ENCODE assay signal across 9 mouse cellular contexts in genomic region chr5:108000776-108001548, GRCm38 (mm10). TPM values are rescaled to one million over a fixed set of nuclear protein-coding genes. Genes with fewer than 3 reads are reported as not detected.
DNase-seq lines count a peak whose midpoint lies in the region; ATAC-seq and TF ChIP-seq lines count a peak whose summit lies in the region.
"Had no signal": no experiment of that assay in that cellular context is flagged by ENCODE, and none has a peak within 500 bp of the region (broad histone marks: within the 10 kb centered on the region; RNA-seq: fewer than 3 reads in every experiment).

No protein-coding gene starts in this region.

- WGBS in intestine, postnatal 0 days, result 16% methylated on average over 20 of the region's 20 CpGs
- WGBS in limb, embryonic 10.5 days, result 18% methylated on average over 20 of the region's 20 CpGs
- WGBS in midbrain, embryonic 11.5 days, result 21% methylated on average over 20 of the region's 20 CpGs

- intact Hi-C loops in heart, postnatal 25 days (cut with DNase I), result loop anchor here (2.0 kb wide), 1 partner anchor 14 kb away; the partner anchor contains the start of gene Fam69a
- intact Hi-C loops in gastrocnemius, postnatal 14 days (cut with DNase I; ENCODE audit: low total_unique reads), result loop anchor here (10.0 kb wide), 1 partner anchor 76 kb away; no protein-coding TSS in a partner anchor

- peak overlapping the region; percentile 28; the same call in 1 of the 2 replicates for H3K9ac ChIP-seq in intestine, postnatal 0 days (ENCODE audit: low read depth, low read length)
- H3K9ac ChIP-seq in midbrain, embryonic 11.5 days (ENCODE audit: low read length), result peak overlapping the region; percentile 73

- ATAC-seq in intestine, postnatal 0 days, result no peak; the same call in 1 of the 2 replicates
- peak; percentile 70; the same call in 1 of the 2 replicates for ATAC-seq in midbrain, embryonic 11.5 days (ENCODE audit: low FRiP score)
- ATAC-seq: Patski had no signal

- H3K4me3 ChIP-seq in cortical plate, adult 2 months (ENCODE audit: insufficient read depth, low read length), result peak overlapping the region; percentile 75
- H3K4me3 ChIP-seq in intestine, postnatal 0 days (ENCODE audit: low read depth, low read length), result peak overlapping the region; percentile 49
- H3K4me3 ChIP-seq in limb, embryonic 10.5 days, result peak overlapping the region; percentile 61
- peak overlapping the region; percentile 47 for H3K4me3 ChIP-seq in midbrain, embryonic 11.5 days (ENCODE audit: low read depth, low read length)

- TF ChIP-seq POLR2A in cortical plate, adult 2 months (IDR thresholded peaks at IDR 0.05; ENCODE audit: extremely low read depth, insufficient read depth, low read length), result peak; percentile 54

- no peaks in the 10 kb centered on the region for H3K36me3 ChIP-seq in intestine, postnatal 0 days (ENCODE audit: control insufficient read depth, insufficient read depth)
- no peaks in the 10 kb centered on the region for H3K36me3 ChIP-seq in limb, embryonic 10.5 days
- H3K36me3 ChIP-seq in midbrain, embryonic 11.5 days (ENCODE audit: control insufficient read depth, insufficient read depth, low read length), result no peaks in the 10 kb centered on the region

- DNase-seq in heart, adult 11 months, result peak; percentile 92
- DNase-seq in heart, postnatal 25 days (ENCODE audit: low spot score), result no peak
- peak; percentile 58 for DNase-seq in gastrocnemius, postnatal 14 days
- peak; percentile 59 for DNase-seq in limb, embryonic 10.5 days (ENCODE audit: low spot score)
- DNase-seq in midbrain, embryonic 11.5 days (ENCODE audit: low spot score, missing footprints), result peak; percentile 92
- DNase-seq in spleen, adult 12 weeks (ENCODE audit: low spot score), result peak; percentile 44

- H3K9me3 ChIP-seq in intestine, postnatal 0 days (ENCODE audit: control insufficient read depth), result no peaks in the 10 kb centered on the region
- H3K9me3 ChIP-seq in limb, embryonic 10.5 days (replicated peaks), result no peaks in the 10 kb centered on the region
- H3K9me3 ChIP-seq in midbrain, embryonic 11.5 days (ENCODE audit: control insufficient read depth, low read length), result no peaks in the 10 kb centered on the region

- no peaks in the 10 kb centered on the region for H3K27me3 ChIP-seq in intestine, postnatal 0 days (replicated peaks; ENCODE audit: control insufficient read depth, insufficient read depth, low read length)
- no peaks in the 10 kb centered on the region for H3K27me3 ChIP-seq in limb, embryonic 10.5 days (ENCODE audit: low read depth, poor library complexity, severe bottlenecking)
- H3K27me3 ChIP-seq in midbrain, embryonic 11.5 days (ENCODE audit: control insufficient read depth, insufficient read depth, low read length), result no peaks in the 10 kb centered on the region
- H3K27me3 ChIP-seq: Patski had no signal

- no peak for TF ChIP-seq CTCF in cortical plate, adult 2 months (IDR thresholded peaks at IDR 0.05; ENCODE audit: extremely low read depth, insufficient read depth, low read length)
- 0 out of 2 replicates have a peak, but pooled peaks have one; percentile 12 for TF ChIP-seq CTCF in intestine, postnatal 0 days (IDR thresholded peaks at IDR 0.05; ENCODE audit: low read depth)

- H3K4me2 ChIP-seq in intestine, postnatal 0 days (replicated peaks; ENCODE audit: low read depth), result peak overlapping the region; percentile 68
- H3K4me2 ChIP-seq in midbrain, embryonic 11.5 days, result peak overlapping the region; percentile 36; the same call in 1 of the 2 replicates

- H3K4me1 ChIP-seq in cortical plate, adult 2 months (ENCODE audit: control insufficient read depth, insufficient read depth, low read length), result no peaks in the 10 kb centered on the region; the same call in 1 of the 2 replicates
- H3K4me1 ChIP-seq in intestine, postnatal 0 days (replicated peaks; ENCODE audit: control insufficient read depth, insufficient read depth, low read length), result no peaks in the 10 kb centered on the region; the same call in 1 of the 2 replicates
- no peaks in the 10 kb centered on the region for H3K4me1 ChIP-seq in limb, embryonic 10.5 days
- no peaks in the 10 kb centered on the region for H3K4me1 ChIP-seq in midbrain, embryonic 11.5 days (ENCODE audit: control insufficient read depth, insufficient read depth, low read length)

- peak overlapping the region; percentile 86 for H3K27ac ChIP-seq in cortical plate, adult 2 months (ENCODE audit: insufficient read depth, low read length)
- no peak overlapping the region for H3K27ac ChIP-seq in intestine, postnatal 0 days (ENCODE audit: low read depth, low read length)
- peak overlapping the region; percentile 85 for H3K27ac ChIP-seq in limb, embryonic 10.5 days
- H3K27ac ChIP-seq in midbrain, embryonic 11.5 days (ENCODE audit: low read depth, low read length), result no peak overlapping the region

RNA-seq across cellular contexts. Expression of gene Fam69a, which starts 14.1 kb away (rescaled TPM):
- 10 to 100 TPM in 1 of 2 experiments, 1 to 10 TPM in 1; 8.0 to 10.9 TPM for total RNA-seq in heart, postnatal 25 days (2021)
- 17.3 and 19.7 TPM in 2 replicates for polyA plus RNA-seq in cortical plate, adult 2 months (2012; rRNA removed)
- total RNA-seq in gastrocnemius, postnatal 14 days (2021), result 10 to 100 TPM; 30.2 to 36.7 TPM
- 11.7 and 11.8 TPM in 2 replicates for polyA plus RNA-seq in intestine, postnatal 0 days (2015; fragmentation: Nextera tagmentation; extraction: Ambion mirVana)
- polyA plus RNA-seq in limb, embryonic 10.5 days (2016; fragmentation: Nextera tagmentation; extraction: Ambion mirVana), result 10.8 and 15.8 TPM in 2 replicates
- polyA plus RNA-seq in midbrain, embryonic 11.5 days (2014; fragmentation: Nextera tagmentation; extraction: Ambion mirVana), result 22.9 and 25.1 TPM in 2 replicates

Comparison
In these comparisons a context has a peak if more than half of its experiments do, and no peak if none do; other contexts are left out.
1. H3K27ac ChIP-seq: peak in cortical plate, adult 2 months (single experiment) and limb, embryonic 10.5 days (single experiment); none in intestine, postnatal 0 days (single experiment) and midbrain, embryonic 11.5 days (single experiment).
2. Peak in every context shown above with its lines, with median percentiles within 50 percentile points of each other: H3K4me3 ChIP-seq.